Mouse (Mus musculus): ENCODE results near the gene Gadd45a.
"Not testable (repeated sequence)": the region's sequence is repeated elsewhere in the genome, so short reads cannot be mapped to it uniquely, and the experiment has no call there.

Gadd45a gene

GRCm38 (mm10) chr6:67048880-67049694 is 11.8 kb upstream of the Gadd45a start:
- DNase-seq (ENCODE audit: low spot score): no peak

DNA sequence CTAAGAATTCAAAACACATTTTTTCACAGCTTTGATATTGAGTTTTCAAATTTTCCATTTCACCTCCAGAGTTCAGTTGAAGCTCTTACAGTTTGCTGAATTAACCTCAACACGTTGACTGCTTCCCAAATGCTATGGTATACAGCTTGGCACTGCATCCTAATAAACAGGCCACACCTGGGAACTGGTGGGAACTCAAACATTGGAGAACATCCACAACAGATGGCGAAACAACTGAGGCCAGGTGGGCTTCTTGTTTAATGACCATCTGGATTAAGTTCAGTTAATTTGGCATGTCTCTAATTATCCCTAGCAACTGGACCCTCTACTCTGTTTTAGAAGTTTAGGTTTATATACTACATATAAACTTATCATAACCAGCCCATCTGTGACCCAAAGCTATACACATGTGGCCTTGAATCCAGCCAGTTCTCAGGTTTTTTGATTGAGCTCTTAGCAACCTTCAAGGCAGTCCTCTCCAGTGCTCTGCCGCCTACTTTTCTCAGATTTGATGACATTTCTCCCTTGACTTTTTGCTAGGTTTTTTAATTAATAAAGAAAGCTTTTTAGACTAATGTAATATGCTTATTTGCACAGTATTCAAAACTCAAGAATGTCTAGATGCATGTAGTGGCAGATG is 10.9 kb upstream of the Gadd45a start:
- no peak for DNase-seq (ENCODE audit: low spot score)

GRCm38 (mm10) chr6:67046937-67047336 is 9.7 kb upstream of the Gadd45a start:
- no peak for DNase-seq (ENCODE audit: low spot score)

DNA sequence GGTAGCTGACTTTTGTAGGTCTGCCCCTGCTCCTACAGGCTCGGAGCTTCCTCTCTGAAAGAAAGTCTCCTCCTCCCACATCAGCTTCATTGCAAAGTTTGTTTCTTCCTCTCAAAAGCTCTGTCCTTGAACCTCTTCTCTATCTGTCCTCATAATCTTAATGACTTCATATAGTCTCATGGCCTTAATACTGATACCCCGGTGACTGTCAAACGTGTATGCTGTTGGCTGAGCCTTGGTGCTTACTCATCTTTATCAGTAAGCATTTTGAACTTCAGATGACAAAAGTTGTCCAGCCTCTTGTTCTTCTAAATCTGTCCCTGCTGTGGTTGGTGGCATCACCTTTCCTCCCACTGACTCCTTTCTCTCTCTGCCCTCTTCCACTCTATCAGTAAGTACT is 8.2 kb upstream of the Gadd45a start:
- DNase-seq (ENCODE audit: low spot score): no peak

GRCm38 (mm10) chr6:67040904-67041410 is 3.7 kb upstream of the Gadd45a start:
- no peak for DNase-seq (ENCODE audit: low spot score)

GRCm38 (mm10) chr6:67038964-67039363 is 1.7 kb upstream of the Gadd45a start:
- DNase-seq (ENCODE audit: low spot score): no peak

DNA sequence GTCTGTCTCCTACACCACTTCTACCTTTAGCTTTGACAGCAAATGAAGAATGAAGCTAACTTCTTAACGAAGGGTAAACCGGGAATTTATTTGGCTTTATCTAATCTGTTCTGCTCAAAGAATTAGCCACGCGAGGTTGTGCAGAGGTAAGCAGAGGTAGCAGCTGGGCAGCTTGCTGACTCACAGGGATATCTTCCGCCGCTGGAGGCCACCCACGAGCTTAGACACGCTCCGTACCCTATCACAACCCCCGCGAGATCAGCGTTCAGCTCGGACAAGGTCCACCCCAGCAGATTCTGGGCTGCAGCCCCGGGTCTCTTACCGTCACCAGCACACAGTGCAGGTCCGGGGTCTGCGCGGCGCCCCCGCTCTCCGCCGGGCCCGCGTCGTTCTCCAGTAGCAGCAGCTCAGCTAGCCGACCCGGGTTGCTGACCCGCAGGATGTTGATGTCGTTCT is 873 bp downstream of the Gadd45a start:
- peak; percentile 83 for DNase-seq (ENCODE audit: low spot score)

DNA sequence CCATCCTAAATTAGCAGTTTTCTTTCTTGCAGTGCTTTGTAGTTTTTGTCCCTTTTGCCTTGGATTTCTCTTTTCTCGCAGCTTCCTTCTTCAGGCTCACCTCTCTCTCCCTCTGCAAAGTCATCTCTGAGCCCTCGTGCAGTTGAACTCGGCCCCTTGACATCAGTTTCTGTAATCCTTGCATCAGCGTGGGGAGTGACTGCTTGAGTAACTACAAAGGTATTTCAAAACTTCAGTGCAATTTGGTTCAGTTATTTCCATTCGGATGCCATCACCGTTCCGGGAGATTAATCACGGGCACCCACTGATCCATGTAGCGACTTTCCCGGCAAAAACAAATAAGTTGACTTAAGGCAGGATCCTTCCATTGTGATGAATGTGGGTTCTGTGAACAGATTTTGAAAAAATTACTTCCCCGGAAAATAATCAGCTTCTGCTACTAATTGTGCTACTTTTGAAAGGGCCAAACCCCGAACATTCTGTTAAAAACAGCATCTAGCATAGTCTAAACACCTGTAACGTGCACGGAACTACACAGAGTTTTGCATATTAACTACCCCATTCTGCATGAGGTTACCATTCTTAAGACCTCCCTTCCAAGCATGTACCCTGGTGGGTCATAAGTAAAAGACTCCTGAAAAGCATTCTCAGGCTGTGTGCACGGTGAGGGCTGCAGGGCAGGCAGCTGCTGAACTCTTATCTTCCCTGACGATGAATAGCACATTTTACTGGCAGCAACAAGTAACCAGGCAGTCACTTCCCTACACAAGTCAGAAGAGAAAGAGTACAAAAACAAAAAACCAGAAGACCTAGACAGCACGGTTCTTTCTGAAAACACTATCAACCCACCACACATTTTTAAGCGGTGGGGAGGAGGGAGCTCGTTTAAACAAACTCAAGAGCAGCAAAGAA is 1.6 kb downstream of the Gadd45a start:
- no peak for DNase-seq (ENCODE audit: low spot score)

DNA sequence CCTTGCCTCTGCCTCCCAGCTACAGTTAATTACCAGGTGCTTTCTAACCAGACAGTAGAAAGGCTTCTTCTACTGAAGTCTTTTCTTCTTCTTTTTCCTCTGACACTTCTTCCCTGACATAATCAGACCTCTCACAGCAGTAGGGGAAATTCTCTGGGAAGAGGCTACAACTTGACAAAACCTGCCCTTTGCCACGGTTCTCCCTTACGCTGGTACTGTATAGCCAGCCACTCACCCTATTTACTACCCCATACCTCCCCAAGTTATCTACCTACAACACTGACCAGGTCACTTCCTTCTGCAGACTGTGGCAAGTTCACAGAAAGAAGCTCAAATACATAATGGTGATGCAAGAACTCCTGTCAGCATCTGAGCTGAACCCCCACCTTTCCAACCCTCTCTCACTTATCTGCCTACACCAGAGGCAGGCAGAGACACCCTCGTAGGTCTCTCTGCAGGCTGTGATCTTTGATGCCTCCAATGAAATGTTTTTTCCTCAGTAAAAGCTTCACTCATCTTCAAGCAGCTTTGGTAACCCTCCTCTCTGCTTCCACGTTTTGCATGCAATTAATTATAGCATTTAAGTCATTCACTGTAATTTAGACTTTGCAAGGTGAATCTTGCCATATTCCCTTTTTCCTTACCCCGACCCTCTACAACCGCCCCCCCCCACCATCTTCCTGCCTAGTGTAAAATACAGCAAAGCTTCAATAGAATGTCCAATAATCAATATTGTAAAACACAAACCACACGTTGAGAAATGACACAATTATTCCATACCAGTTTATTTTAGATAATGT is 2.7 kb downstream of the Gadd45a start:
- no peak for DNase-seq (ENCODE audit: low spot score)

GRCm38 (mm10) chr6:67033604-67034003 is 3.7 kb downstream of the Gadd45a start:
- DNase-seq (ENCODE audit: low spot score): no peak

GRCm38 (mm10) chr6:67032972-67033371 is 4.3 kb downstream of the Gadd45a start:
- DNase-seq (ENCODE audit: low spot score): not testable (repeated sequence)

GRCm38 (mm10) chr6:67032551-67032950 is 4.7 kb downstream of the Gadd45a start:
- DNase-seq (ENCODE audit: low spot score): not testable (repeated sequence)

GRCm38 (mm10) chr6:67030846-67031245 is 6.4 kb downstream of the Gadd45a start:
- DNase-seq (ENCODE audit: low spot score): no peak

DNA sequence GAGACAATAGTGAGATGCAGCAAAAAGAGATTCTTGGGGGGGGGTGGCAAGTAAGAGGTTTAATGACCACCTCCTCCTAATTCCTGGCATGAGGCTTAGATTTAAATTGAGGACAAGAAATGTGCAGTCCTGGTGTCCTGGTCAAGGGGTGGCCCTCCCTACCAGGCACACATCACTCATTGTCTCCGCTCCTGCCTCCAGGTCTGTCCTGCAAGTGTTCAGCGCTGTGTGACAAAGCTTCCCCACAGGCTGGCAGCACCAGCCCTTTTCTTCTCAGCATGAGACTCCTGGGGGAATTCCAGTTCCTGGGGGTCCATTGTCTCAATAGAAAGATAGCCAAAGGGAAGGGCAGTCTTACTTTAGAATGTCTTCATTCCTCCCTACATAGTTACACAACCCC is 6.8 kb downstream of the Gadd45a start:
- no peak for DNase-seq (ENCODE audit: low spot score)

GRCm38 (mm10) chr6:67029987-67030386 is 7.3 kb downstream of the Gadd45a start:
- DNase-seq (ENCODE audit: low spot score): no peak

GRCm38 (mm10) chr6:67029312-67029950 is 7.8 kb downstream of the Gadd45a start:
- no peak for DNase-seq (ENCODE audit: low spot score)

GRCm38 (mm10) chr6:67027438-67028142 is 9.7 kb downstream of the Gadd45a start:
- DNase-seq (ENCODE audit: low spot score): no peak

GRCm38 (mm10) chr6:67026661-67027060 is 10.6 kb downstream of the Gadd45a start:
- DNase-seq (ENCODE audit: low spot score): no peak

GRCm38 (mm10) chr6:67023729-67024128 is 13.5 kb downstream of the Gadd45a start:
- no peak for DNase-seq (ENCODE audit: low spot score)

- no peak for DNase-seq (ENCODE audit: low spot score)
Observed at GRCm38 (mm10) chr6:67021308-67021707, 15.9 kb downstream of the Gadd45a start.

All from ovary, postnatal 36 days (tissue).